Mouse (Mus musculus): ENCODE measurements around the gene Mcfd2. TPM values are rescaled to one million over a fixed set of nuclear protein-coding genes. Genes with fewer than 3 reads are reported as not detected.

The Mcfd2 gene
- total RNA-seq, 2 experiments from 2014 or later: 22.9 to 26.3 TPM

DNA sequence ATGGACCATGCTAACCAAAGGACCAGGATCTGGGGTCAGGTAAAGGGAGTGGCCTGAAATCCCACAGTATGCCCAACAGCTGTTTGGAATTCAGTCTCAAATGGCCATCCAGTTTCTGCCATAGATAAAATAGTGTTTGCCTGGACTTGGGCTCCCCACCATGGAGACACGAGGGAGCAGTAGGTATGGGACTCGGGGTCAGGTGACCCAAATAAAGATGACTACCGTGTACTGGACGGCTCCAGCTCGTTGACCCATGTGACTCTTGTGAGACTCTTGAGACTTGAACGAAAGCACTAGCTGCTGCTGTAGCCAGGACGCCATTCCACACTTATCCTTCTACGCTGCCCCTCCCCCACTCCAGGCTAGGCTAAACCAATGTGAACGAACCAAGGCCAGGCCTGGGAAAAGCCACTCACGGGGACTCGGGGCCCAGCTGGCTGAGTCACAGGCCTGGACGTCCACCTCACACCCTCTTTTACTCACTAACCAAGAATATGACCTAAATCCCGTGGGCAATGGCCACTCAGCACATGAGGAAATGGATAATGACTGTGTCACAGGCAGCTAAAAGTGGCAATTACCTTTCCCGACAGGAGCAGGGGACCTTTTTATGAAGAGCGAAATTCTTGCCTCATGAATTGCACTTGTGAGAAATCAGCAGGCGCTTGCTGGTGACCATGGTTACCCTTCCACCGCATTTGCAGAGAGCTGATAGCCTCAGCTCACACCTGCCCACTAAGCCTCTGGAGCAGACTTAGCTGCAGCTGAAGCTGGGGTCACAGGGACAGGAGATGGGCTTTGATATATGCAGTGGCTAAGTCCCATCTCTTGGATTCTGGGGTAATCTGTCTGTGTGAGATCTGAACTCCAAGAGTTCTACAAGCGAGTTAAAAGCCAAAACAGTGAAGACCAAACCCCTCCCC lies 28.7 kb downstream of the Mcfd2 start:
- DNase-seq: no peak

DNA sequence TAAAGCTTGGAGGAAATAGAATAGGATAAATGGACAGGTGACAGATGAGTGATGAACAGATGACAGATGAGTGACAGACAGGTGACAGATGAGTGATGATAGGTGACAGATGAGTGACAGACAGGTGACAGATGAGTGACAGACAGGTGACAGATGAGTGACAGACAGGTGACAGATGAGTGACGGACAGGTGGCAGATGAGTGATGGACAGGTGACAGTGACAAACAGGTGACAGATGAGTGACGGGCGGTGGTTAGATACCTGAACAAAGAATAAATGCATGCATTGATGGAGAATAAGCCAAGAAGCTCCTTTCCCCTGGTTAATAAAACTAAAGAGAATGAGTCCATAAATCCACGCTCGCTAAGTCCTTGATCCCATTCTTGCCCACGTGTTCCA lies 30.7 kb downstream of the Mcfd2 start:
- DNase-seq: no peak

GRCm38 (mm10) chr17:87227878-87228277 lies 37.9 kb downstream of the Mcfd2 start:
- no peak for DNase-seq

DNA sequence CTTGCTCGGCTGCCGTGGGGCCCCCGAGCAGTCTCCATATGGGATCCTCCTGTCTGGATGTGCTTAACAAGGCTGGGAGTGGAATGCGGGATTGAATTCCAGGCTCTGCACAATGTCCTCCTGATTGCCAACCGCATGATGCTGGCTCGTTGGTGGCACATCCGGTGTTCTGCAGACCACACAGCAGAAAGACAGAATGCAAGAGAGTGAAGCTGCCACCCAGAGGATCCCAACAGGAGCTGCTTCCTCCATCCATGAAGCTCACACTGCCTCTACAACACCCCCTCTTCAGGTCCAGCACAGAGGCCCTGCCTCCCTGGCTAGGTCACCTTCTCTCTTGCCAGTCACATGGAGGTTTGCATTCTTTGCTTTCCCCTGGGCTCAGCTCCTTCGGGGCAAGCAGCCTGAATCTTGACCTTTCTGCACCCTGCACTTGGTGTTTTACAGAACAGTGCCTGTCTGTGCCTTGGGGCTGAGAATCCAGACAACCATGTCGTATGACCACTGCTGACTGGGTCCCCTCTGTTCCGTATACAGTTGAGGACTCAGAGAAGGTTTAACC lies 39.6 kb downstream of the Mcfd2 start:
- DNase-seq: no peak

DNA sequence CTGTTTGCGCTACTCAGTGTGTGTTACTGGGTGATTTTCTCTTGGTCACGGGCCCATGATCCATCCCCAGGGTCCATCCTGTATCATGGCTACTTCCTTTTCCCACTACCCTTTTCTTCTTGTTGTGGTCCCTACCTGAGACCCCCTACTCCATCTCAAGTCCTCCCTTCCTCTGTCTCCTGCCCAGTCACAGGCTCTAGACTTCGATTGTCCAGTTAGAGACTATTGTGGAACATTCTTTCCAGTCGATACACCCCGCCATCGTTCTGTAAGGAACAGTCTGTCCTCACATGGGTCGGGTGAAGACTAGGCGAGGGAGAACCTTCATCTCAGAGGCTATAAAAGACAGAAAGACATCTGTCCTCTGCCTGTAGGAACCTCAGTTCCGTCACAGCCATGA lies 40.4 kb downstream of the Mcfd2 start:
- no peak for DNase-seq

DNA sequence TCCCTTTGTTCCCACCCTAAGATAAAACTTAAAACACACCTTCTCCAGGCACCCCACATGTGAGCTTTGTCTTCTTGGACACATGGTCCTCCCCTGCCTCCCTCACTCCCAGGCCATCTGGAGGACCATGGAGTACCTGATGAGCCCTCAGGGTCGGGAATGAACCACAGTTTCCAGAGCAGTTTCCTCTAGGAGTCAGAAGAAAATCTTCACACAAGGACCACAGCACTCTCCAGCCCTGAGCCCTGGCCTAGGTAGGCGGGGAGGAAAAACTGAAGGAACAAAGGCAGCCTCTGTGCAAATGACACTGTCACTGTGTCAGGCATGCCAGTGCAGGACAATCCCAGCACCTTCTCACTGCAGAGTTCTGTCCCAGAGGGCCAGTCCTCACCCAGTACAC lies 41.3 kb downstream of the Mcfd2 start:
- no peak for DNase-seq

DNA sequence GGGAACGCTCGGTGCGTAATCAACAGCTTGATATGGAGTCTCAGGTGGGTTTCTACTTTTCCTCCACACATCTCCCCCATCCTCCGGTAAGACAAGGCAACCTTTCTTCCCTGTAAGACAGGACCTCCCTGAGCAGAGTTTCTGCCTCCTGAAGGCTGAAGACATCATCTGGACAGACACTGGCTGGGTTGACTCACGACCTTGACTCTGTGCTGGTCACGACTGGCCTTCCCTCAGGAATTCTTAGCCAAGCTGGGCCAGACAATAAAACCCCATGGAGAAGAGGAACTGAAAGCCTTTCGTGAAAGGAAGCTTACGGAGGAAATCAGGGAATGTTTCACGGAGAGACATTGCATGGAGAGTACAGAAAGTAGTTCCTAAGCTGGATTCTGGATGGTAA lies 46.3 kb downstream of the Mcfd2 start:
- no peak for DNase-seq

DNA sequence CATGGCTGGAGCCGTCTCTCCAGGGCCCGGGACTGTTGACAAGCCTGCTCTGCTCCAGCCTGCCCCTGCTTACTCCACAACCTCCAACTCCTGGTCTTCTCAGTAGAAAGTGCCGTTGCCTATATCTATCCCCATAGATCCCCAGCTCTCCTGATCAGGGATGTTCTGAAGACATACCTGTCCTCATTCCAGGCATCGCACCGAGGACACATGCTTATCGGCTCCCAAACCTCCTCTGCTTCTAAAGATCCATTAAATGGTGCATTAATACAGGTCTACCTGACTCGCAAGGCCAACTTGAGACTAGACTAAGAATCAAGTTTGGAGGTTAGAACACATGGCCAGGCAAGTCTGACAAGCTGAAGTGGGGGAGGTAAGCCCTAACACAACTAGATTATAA lies 51.2 kb downstream of the Mcfd2 start:
- no peak for DNase-seq

- no peak for DNase-seq
Measured at GRCm38 (mm10) chr17:87210525-87210924, 55.2 kb downstream of the Mcfd2 start.

DNA sequence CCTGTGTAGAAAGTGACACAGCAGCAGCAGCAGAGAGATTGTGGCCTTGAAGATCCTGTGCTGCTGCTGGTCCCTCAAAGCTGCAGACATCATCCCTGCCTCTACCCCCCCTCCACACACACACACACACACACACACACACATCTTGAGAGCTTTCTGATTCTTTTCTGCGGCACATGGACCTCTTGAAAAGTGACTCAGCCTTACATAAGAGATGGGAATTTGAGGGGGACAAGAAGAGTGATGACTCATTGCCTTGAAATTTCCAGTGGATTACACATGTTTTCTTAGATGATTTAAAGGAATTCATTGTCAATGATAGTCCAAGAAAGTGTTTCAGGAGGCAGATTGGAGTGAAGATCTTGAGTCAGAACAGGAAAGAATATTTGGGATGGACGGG lies 58.9 kb downstream of the Mcfd2 start:
- no peak for DNase-seq

Other genes starting within 250 kb of the Mcfd2 start
- gene Pigf, start 240.5 kb downstream of the Mcfd2 start, total RNA-seq (2021): 1 to 10 TPM; 3.8 to 4.1 TPM
- 10 to 100 TPM; 26.3 to 29.2 TPM for gene Cript, start 240.4 kb downstream of the Mcfd2 start, total RNA-seq (2021)
- gene Socs5, start 158.3 kb downstream of the Mcfd2 start, total RNA-seq (2021): 10 to 100 TPM; 12.3 to 15.0 TPM
- gene Ttc7, start 17.0 kb upstream of the Mcfd2 start, total RNA-seq (2021): 10 to 100 TPM; 16.6 to 17.7 TPM
- gene Stpg4, start 161.8 kb upstream of the Mcfd2 start, total RNA-seq (2021): not detected
- gene Calm2, start 181.0 kb upstream of the Mcfd2 start, total RNA-seq (2021): 100 to 1,000 TPM; 298 to 346 TPM

Data from gastrocnemius, postnatal 10 days (tissue).